In genomic region chr9:60898291-60899020, GRCm38 (mm10) we compare ENCODE assay signal across 25 mouse cellular contexts.
DNase-seq lines count a peak whose midpoint lies in the region; TF ChIP-seq lines count a peak whose summit lies in the region.
"Had no signal": no experiment of that assay in that cellular context is flagged by ENCODE, and none has a peak within 500 bp of the region (broad histone marks: within the 10 kb centered on the region; RNA-seq: fewer than 3 reads in every experiment).

No protein-coding gene starts in this region.

- TF ChIP-seq CTCF in heart, adult 2 months (IDR thresholded peaks at IDR 0.05), result no peak
- no peak for TF ChIP-seq CTCF in testis, adult 2 months (IDR thresholded peaks at IDR 0.05; ENCODE audit: control insufficient read depth, insufficient read depth, insufficient replicate concordance, low read depth, low read length)

- TF ChIP-seq POLR2A in heart, adult 2 months (IDR thresholded peaks at IDR 0.05; ENCODE audit: insufficient read depth, low read depth, low read length), result no peak
- no peak for TF ChIP-seq POLR2A in testis, adult 2 months (IDR thresholded peaks at IDR 0.05; ENCODE audit: control insufficient read depth, low read depth, low read length)

- no peak for TF ChIP-seq EP300 in heart, adult 2 months (IDR thresholded peaks at IDR 0.05; ENCODE audit: insufficient read depth, low read depth, low read length)

- peak; percentile 17 to 20 for DNase-seq in adrenal gland, postnatal 36 days
- DNase-seq in adrenal gland, postnatal 14 days, result no peak
- DNase-seq in heart, adult 11 months, result peak; percentile 86
- DNase-seq in heart, adult 2 months, result no peak
- DNase-seq in testis, postnatal 10 days (ENCODE audit: low spot score), result no peak
- DNase-seq: cerebellum, adult 11-12 months; cerebellum, adult 8-10 months; cerebellum, postnatal 10 days; cerebellum, postnatal 36 days; embryo, embryonic 11 days; gastrocnemius, postnatal 36 days; heart, postnatal 10 days; heart, postnatal 36 days; kidney, adult 11 months had no signal

- H3K27ac ChIP-seq in heart, adult 2 months, result no peak overlapping the region
- 0 out of 2 replicates have a peak overlapping the region, but pooled peaks have one; percentile 30 for H3K27ac ChIP-seq in testis, adult 2 months (ENCODE audit: control insufficient read depth, insufficient read depth, low read depth, low read length)
- H3K27ac ChIP-seq: embryonic facial prominence, embryonic 10.5 days; forebrain, embryonic 12.5 days; forebrain, embryonic 15.5 days; heart, embryonic 15.5 days; hindbrain, embryonic 13.5 days had no signal

- 76% methylated on average over 5 of the region's 5 CpGs for WGBS in heart, adult 2 months

- intact Hi-C loops in heart, adult 2 months (cut with DNase I), result loop anchor here (5.0 kb wide), 1 partner anchor 934 kb away; no protein-coding TSS in a partner anchor

- no peaks in the 10 kb centered on the region for H3K36me3 ChIP-seq in heart, adult 2 months (ENCODE audit: control insufficient read depth, insufficient read depth, low read length)
- H3K36me3 ChIP-seq in testis, adult 2 months (ENCODE audit: control insufficient read depth, insufficient read depth, low read length), result no peaks in the 10 kb centered on the region
- H3K36me3 ChIP-seq: embryonic facial prominence, embryonic 10.5 days; embryonic facial prominence, embryonic 13.5 days; forebrain, embryonic 12.5 days; forebrain, embryonic 15.5 days; heart, embryonic 12.5 days; heart, embryonic 15.5 days; hindbrain, embryonic 10.5 days; hindbrain, embryonic 13.5 days; intestine, embryonic 15.5 days had no signal

- no peaks in the 10 kb centered on the region for H3K79me2 ChIP-seq in heart, adult 2 months (replicated peaks; ENCODE audit: control insufficient read depth, insufficient read depth, low read length)

- H3K4me1 ChIP-seq in heart, adult 2 months (ENCODE audit: control insufficient read depth, insufficient read depth, low read length), result peaks cover 13% of the 10 kb centered on the region
- no peaks in the 10 kb centered on the region; the same call in 1 of the 2 replicates for H3K4me1 ChIP-seq in testis, adult 2 months (ENCODE audit: control insufficient read depth, insufficient read depth, low read length)

- H3K4me3 ChIP-seq in heart, adult 2 months, result no peak overlapping the region
- H3K4me3 ChIP-seq in testis, adult 2 months (ENCODE audit: control insufficient read depth, low read depth, low read length), result no peak overlapping the region
- H3K4me3 ChIP-seq: embryonic facial prominence, embryonic 10.5 days; embryonic facial prominence, embryonic 13.5 days; erythroblast, embryonic 14.5 days; forebrain, embryonic 12.5 days; forebrain, embryonic 15.5 days; heart, embryonic 12.5 days; heart, embryonic 15.5 days; hindbrain, embryonic 10.5 days; hindbrain, embryonic 13.5 days; intestine, embryonic 15.5 days had no signal

- no peak overlapping the region for H3K9ac ChIP-seq in heart, adult 2 months (ENCODE audit: low read depth, low read length)
- H3K9ac ChIP-seq: embryonic facial prominence, embryonic 13.5 days; forebrain, embryonic 12.5 days; forebrain, embryonic 15.5 days; heart, embryonic 12.5 days; heart, embryonic 15.5 days; hindbrain, embryonic 13.5 days; intestine, embryonic 15.5 days had no signal

- H3K27me3 ChIP-seq in heart, adult 2 months (ENCODE audit: control insufficient read depth, insufficient read depth, low read length), result no peaks in the 10 kb centered on the region
- H3K27me3 ChIP-seq in testis, adult 2 months (ENCODE audit: control insufficient read depth, insufficient read depth, low read length), result no peaks in the 10 kb centered on the region
- H3K27me3 ChIP-seq: forebrain, embryonic 15.5 days; intestine, embryonic 15.5 days had no signal

Comparison
In these comparisons a context has a peak if more than half of its experiments do, and no peak if none do; other contexts are left out.
1. DNase-seq: peak in adrenal gland, postnatal 36 days (2 of 2) and heart, adult 11 months (single experiment); none in adrenal gland, postnatal 14 days (single experiment), heart, adult 2 months (0 of 2) and testis, postnatal 10 days (single experiment).